ENCODE assay signal across 17 mouse cellular contexts in the genomic region with DNA sequence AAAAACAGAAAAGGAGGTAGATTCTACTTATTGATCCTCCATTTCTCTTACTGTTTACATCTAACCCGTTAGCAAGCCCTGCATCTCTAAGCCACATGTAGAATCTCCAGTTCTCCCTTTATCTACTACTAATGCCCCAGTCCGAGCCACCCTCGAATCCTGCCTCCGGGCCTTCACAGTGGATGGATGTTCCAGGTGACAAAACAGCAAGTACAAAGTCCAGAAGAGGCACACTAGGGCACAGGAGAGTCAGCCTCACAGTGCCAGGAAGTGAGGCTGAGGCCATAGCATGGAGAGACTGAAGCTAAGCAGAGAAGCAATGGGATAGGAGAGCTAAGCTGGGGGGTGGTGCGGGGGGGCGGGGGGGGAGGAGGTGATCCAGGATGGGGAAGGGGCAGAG. TPM values are rescaled to one million over a fixed set of nuclear protein-coding genes. Genes with fewer than 3 reads are reported as not detected.
A peak's percentile ranks its signal among the peaks of the same experiment; 100 is the strongest.
DNase-seq lines count a peak whose midpoint lies in the region; ATAC-seq and TF ChIP-seq lines count a peak whose summit lies in the region.
"Had no signal": no experiment of that assay in that cellular context is flagged by ENCODE, and none has a peak within 500 bp of the region (broad histone marks: within the 10 kb centered on the region; RNA-seq: fewer than 3 reads in every experiment).

No protein-coding gene starts in this region.

- DNase-seq in forebrain, embryonic 11.5 days (ENCODE audit: low spot score) = no peak
- DNase-seq in liver, embryonic 11.5 days (ENCODE audit: low spot score) = no peak
- DNase-seq in kidney, postnatal 0 days (ENCODE audit: low spot score) = no peak
- DNase-seq in stomach, postnatal 0 days (ENCODE audit: low spot score) = no peak
- no peak for DNase-seq in lung, adult 18-20 months
- no peak for DNase-seq in left cerebral cortex, postnatal 25 days (ENCODE audit: low spot score in 2 of 2)
- DNase-seq: cerebellum, postnatal 25 days; layer of hippocampus, adult 9-11 months; thymus, adult 18-20 months had no signal

- ATAC-seq in forebrain, embryonic 12.5 days (ENCODE audit: low FRiP score) = no peak
- no peak for ATAC-seq in forebrain, embryonic 11.5 days (replicated peaks; ENCODE audit: low FRiP score)
- ATAC-seq in liver, embryonic 16.5 days (ENCODE audit: low read depth) = peak; percentile 66
- no peak for ATAC-seq in liver, embryonic 11.5 days (replicated peaks; ENCODE audit: low FRiP score)
- peak; percentile 59 for ATAC-seq in kidney, postnatal 0 days (replicated peaks; ENCODE audit: low FRiP score, low read depth)
- ATAC-seq in stomach, postnatal 0 days (ENCODE audit: low FRiP score, low TSS enrichment) = peak; percentile 47
- ATAC-seq: lung, postnatal 0 days; midbrain, embryonic 16.5 days had no signal

- peaks cover 12% of the 10 kb centered on the region for H3K4me1 ChIP-seq in forebrain, embryonic 12.5 days
- H3K4me1 ChIP-seq in forebrain, embryonic 11.5 days (replicated peaks; ENCODE audit: control insufficient read depth, insufficient read depth, low read length) = peaks cover 7% of the 10 kb centered on the region
- H3K4me1 ChIP-seq in liver, embryonic 16.5 days (ENCODE audit: control insufficient read depth, low read depth, low read length) = peaks cover 8% of the 10 kb centered on the region
- peaks cover 16% of the 10 kb centered on the region for H3K4me1 ChIP-seq in liver, embryonic 11.5 days (replicated peaks; ENCODE audit: control insufficient read depth, insufficient read depth, low read length)
- H3K4me1 ChIP-seq in kidney, postnatal 0 days (replicated peaks; ENCODE audit: insufficient read depth, low read length) = peaks cover 14% of the 10 kb centered on the region
- no peaks in the 10 kb centered on the region for H3K4me1 ChIP-seq in stomach, postnatal 0 days (replicated peaks; ENCODE audit: control insufficient read depth, insufficient read depth)

- no peaks in the 10 kb centered on the region for H3K36me3 ChIP-seq in forebrain, embryonic 12.5 days (replicated peaks)
- H3K36me3 ChIP-seq in forebrain, embryonic 11.5 days (ENCODE audit: control insufficient read depth, insufficient read depth, low read length) = no peaks in the 10 kb centered on the region
- no peaks in the 10 kb centered on the region for H3K36me3 ChIP-seq in liver, embryonic 16.5 days (ENCODE audit: control insufficient read depth, insufficient read depth)
- H3K36me3 ChIP-seq in liver, embryonic 11.5 days (ENCODE audit: control insufficient read depth, insufficient read depth, low read length) = no peaks in the 10 kb centered on the region
- no peaks in the 10 kb centered on the region for H3K36me3 ChIP-seq in kidney, postnatal 0 days (ENCODE audit: insufficient read depth, low read length)
- no peaks in the 10 kb centered on the region for H3K36me3 ChIP-seq in stomach, postnatal 0 days (ENCODE audit: control insufficient read depth, insufficient read depth, low read length)
- H3K36me3 ChIP-seq: embryonic facial prominence, embryonic 12.5 days; heart, embryonic 15.5 days had no signal

- intact Hi-C loops in left cerebral cortex, postnatal 25 days (cut with DNase I) = no loop called here

- WGBS in forebrain, embryonic 12.5 days = 87% methylated on average over 6 of the region's 6 CpGs
- 85% methylated on average over 6 of the region's 6 CpGs for WGBS in forebrain, embryonic 11.5 days
- 63% methylated on average over 6 of the region's 6 CpGs for WGBS in liver, embryonic 16.5 days (ENCODE audit: insufficient replicate concordance)
- 59% methylated on average over 6 of the region's 6 CpGs for WGBS in liver, embryonic 11.5 days
- WGBS in kidney, postnatal 0 days = 80% methylated on average over 6 of the region's 6 CpGs
- 74% methylated on average over 6 of the region's 6 CpGs for WGBS in stomach, postnatal 0 days

- H3K4me2 ChIP-seq in forebrain, embryonic 12.5 days = no peak overlapping the region
- no peak overlapping the region for H3K4me2 ChIP-seq in forebrain, embryonic 11.5 days (ENCODE audit: low read depth, low read length, severe bottlenecking)
- H3K4me2 ChIP-seq in liver, embryonic 16.5 days (ENCODE audit: low read depth, low read length) = no peak overlapping the region
- H3K4me2 ChIP-seq in liver, embryonic 11.5 days = no peak overlapping the region
- H3K4me2 ChIP-seq in kidney, postnatal 0 days (ENCODE audit: low read length) = no peak overlapping the region
- H3K4me2 ChIP-seq in stomach, postnatal 0 days (replicated peaks; ENCODE audit: low read depth) = no peak overlapping the region
- H3K4me2 ChIP-seq: embryonic facial prominence, embryonic 12.5 days; heart, embryonic 15.5 days had no signal

- 0 out of 2 replicates have a peak overlapping the region, but pooled peaks have one; percentile 7 for H3K9ac ChIP-seq in forebrain, embryonic 12.5 days
- no peak overlapping the region for H3K9ac ChIP-seq in forebrain, embryonic 11.5 days (ENCODE audit: low read length)
- H3K9ac ChIP-seq in liver, embryonic 16.5 days (ENCODE audit: low read depth, low read length) = no peak overlapping the region
- H3K9ac ChIP-seq in liver, embryonic 11.5 days (ENCODE audit: low read depth, low read length) = no peak overlapping the region
- no peak overlapping the region for H3K9ac ChIP-seq in kidney, postnatal 0 days (ENCODE audit: low read depth, low read length)
- no peak overlapping the region for H3K9ac ChIP-seq in stomach, postnatal 0 days (ENCODE audit: low read length)
- H3K9ac ChIP-seq: embryonic facial prominence, embryonic 12.5 days; heart, embryonic 15.5 days had no signal

- no peak overlapping the region for H3K27ac ChIP-seq in forebrain, embryonic 12.5 days
- no peak overlapping the region for H3K27ac ChIP-seq in forebrain, embryonic 11.5 days (ENCODE audit: low read depth, low read length)
- H3K27ac ChIP-seq in liver, embryonic 16.5 days (ENCODE audit: low read length) = no peak overlapping the region
- no peak overlapping the region for H3K27ac ChIP-seq in liver, embryonic 11.5 days (ENCODE audit: low read depth, low read length)
- H3K27ac ChIP-seq in kidney, postnatal 0 days = peak overlapping the region; percentile 39; the same call in 1 of the 2 replicates
- H3K27ac ChIP-seq in stomach, postnatal 0 days (replicated peaks) = no peak overlapping the region
- H3K27ac ChIP-seq: embryonic facial prominence, embryonic 12.5 days; heart, embryonic 15.5 days had no signal

- no peak overlapping the region for H3K4me3 ChIP-seq in forebrain, embryonic 12.5 days (replicated peaks)
- H3K4me3 ChIP-seq in forebrain, embryonic 11.5 days (ENCODE audit: low read depth, low read length) = no peak overlapping the region
- H3K4me3 ChIP-seq in liver, embryonic 16.5 days (ENCODE audit: low read depth, low read length) = no peak overlapping the region
- H3K4me3 ChIP-seq in liver, embryonic 11.5 days (ENCODE audit: low read depth, low read length) = no peak overlapping the region
- H3K4me3 ChIP-seq in kidney, postnatal 0 days (replicated peaks; ENCODE audit: low read depth, low read length) = no peak overlapping the region
- H3K4me3 ChIP-seq in stomach, postnatal 0 days (ENCODE audit: low read depth, low read length) = no peak overlapping the region
- H3K4me3 ChIP-seq: embryonic facial prominence, embryonic 12.5 days; heart, embryonic 15.5 days had no signal

- no peaks in the 10 kb centered on the region for H3K9me3 ChIP-seq in forebrain, embryonic 12.5 days
- H3K9me3 ChIP-seq in forebrain, embryonic 11.5 days (ENCODE audit: control insufficient read depth, low read length) = no peaks in the 10 kb centered on the region
- no peaks in the 10 kb centered on the region for H3K9me3 ChIP-seq in liver, embryonic 16.5 days (replicated peaks; ENCODE audit: control insufficient read depth, low read length)
- H3K9me3 ChIP-seq in liver, embryonic 11.5 days (ENCODE audit: control insufficient read depth, low read length) = no peaks in the 10 kb centered on the region
- H3K9me3 ChIP-seq in kidney, postnatal 0 days (replicated peaks; ENCODE audit: low read length) = no peaks in the 10 kb centered on the region
- H3K9me3 ChIP-seq in stomach, postnatal 0 days (ENCODE audit: control insufficient read depth, low read length) = no peaks in the 10 kb centered on the region
- H3K9me3 ChIP-seq: embryonic facial prominence, embryonic 12.5 days; heart, embryonic 15.5 days had no signal

- H3K27me3 ChIP-seq in forebrain, embryonic 12.5 days = 0 out of 2 replicates have a peak, but pooled peaks cover 7% of the 10 kb centered on the region
- H3K27me3 ChIP-seq in forebrain, embryonic 11.5 days (ENCODE audit: control insufficient read depth, insufficient read depth, low read length) = no peaks in the 10 kb centered on the region
- no peaks in the 10 kb centered on the region; the same call in 1 of the 2 replicates for H3K27me3 ChIP-seq in liver, embryonic 16.5 days (ENCODE audit: control insufficient read depth, insufficient read depth, low read depth, low read length)
- no peaks in the 10 kb centered on the region for H3K27me3 ChIP-seq in liver, embryonic 11.5 days (replicated peaks; ENCODE audit: control insufficient read depth, insufficient read depth, low read length)
- no peaks in the 10 kb centered on the region for H3K27me3 ChIP-seq in kidney, postnatal 0 days (ENCODE audit: insufficient read depth, low read length)
- H3K27me3 ChIP-seq in stomach, postnatal 0 days (ENCODE audit: control insufficient read depth, insufficient read depth, low read length) = no peaks in the 10 kb centered on the region
- H3K27me3 ChIP-seq: embryonic facial prominence, embryonic 12.5 days; heart, embryonic 15.5 days had no signal

- TF ChIP-seq CTCF in kidney, postnatal 0 days (IDR thresholded peaks at IDR 0.05; ENCODE audit: low read depth) = no peak
- TF ChIP-seq CTCF in stomach, postnatal 0 days (IDR thresholded peaks at IDR 0.05; ENCODE audit: low read depth) = no peak

- TF ChIP-seq EP300 in stomach, postnatal 0 days (optimal IDR thresholded peaks at IDR 0.05) = no peak

RNA-seq across cellular contexts. Expression of gene Tnfsf12, which starts 2.8 kb away (rescaled TPM):
- 1.3 and 1.6 TPM in 2 replicates for polyA plus RNA-seq in forebrain, embryonic 12.5 days (2016; fragmentation: Nextera tagmentation; extraction: Ambion mirVana)
- 2.4 TPM in 2 replicates for polyA plus RNA-seq in forebrain, embryonic 11.5 days (2014; fragmentation: Nextera tagmentation; extraction: Ambion mirVana)
- polyA plus RNA-seq in liver, embryonic 16.5 days (2015; fragmentation: Nextera tagmentation; extraction: Ambion mirVana) = 2.5 and 2.8 TPM in 2 replicates
- polyA plus RNA-seq in liver, embryonic 11.5 days (2014; fragmentation: Nextera tagmentation; extraction: Ambion mirVana) = 4.5 and 6.0 TPM in 2 replicates
- 14.1 and 15.8 TPM in 2 replicates for polyA plus RNA-seq in kidney, postnatal 0 days (2015; fragmentation: Nextera tagmentation; extraction: Ambion mirVana)
- polyA plus RNA-seq in stomach, postnatal 0 days (2015; fragmentation: Nextera tagmentation; extraction: Ambion mirVana) = 6.9 and 9.7 TPM in 2 replicates
- total RNA-seq in left cerebral cortex, postnatal 25 days (2021) = 1 to 10 TPM; 8.6 to 8.9 TPM

RNA-seq across cellular contexts. Expression of gene Tnfsfm13, which starts 3.0 kb away (rescaled TPM):
- polyA plus RNA-seq in forebrain, embryonic 12.5 days (2016; fragmentation: Nextera tagmentation; extraction: Ambion mirVana) = 0.51 and 0.84 TPM in 2 replicates
- 0.60 and 1.2 TPM in 2 replicates for polyA plus RNA-seq in forebrain, embryonic 11.5 days (2014; fragmentation: Nextera tagmentation; extraction: Ambion mirVana)
- polyA plus RNA-seq in liver, embryonic 16.5 days (2015; fragmentation: Nextera tagmentation; extraction: Ambion mirVana) = 0.95 and 1.1 TPM in 2 replicates
- polyA plus RNA-seq in liver, embryonic 11.5 days (2014; fragmentation: Nextera tagmentation; extraction: Ambion mirVana) = 1.7 and 2.6 TPM in 2 replicates
- 8.0 and 8.4 TPM in 2 replicates for polyA plus RNA-seq in kidney, postnatal 0 days (2015; fragmentation: Nextera tagmentation; extraction: Ambion mirVana)
- 4.1 and 4.2 TPM in 2 replicates for polyA plus RNA-seq in stomach, postnatal 0 days (2015; fragmentation: Nextera tagmentation; extraction: Ambion mirVana)
- total RNA-seq in left cerebral cortex, postnatal 25 days (2021) = 1 to 10 TPM; 1.9 to 2.2 TPM

RNA-seq across cellular contexts. Expression of gene Tnfsf13, which starts 7.3 kb away (rescaled TPM):
- polyA plus RNA-seq in forebrain, embryonic 12.5 days (2016; fragmentation: Nextera tagmentation; extraction: Ambion mirVana) = 0.26 TPM in 1 of 2 replicates, not detected in the other
- not detected in 2 replicates for polyA plus RNA-seq in forebrain, embryonic 11.5 days (2014; fragmentation: Nextera tagmentation; extraction: Ambion mirVana)
- 0.17 and 0.40 TPM in 2 replicates for polyA plus RNA-seq in liver, embryonic 16.5 days (2015; fragmentation: Nextera tagmentation; extraction: Ambion mirVana)
- 0.37 TPM in 1 of 2 replicates, not detected in the other for polyA plus RNA-seq in liver, embryonic 11.5 days (2014; fragmentation: Nextera tagmentation; extraction: Ambion mirVana)
- 0.43 and 0.89 TPM in 2 replicates for polyA plus RNA-seq in kidney, postnatal 0 days (2015; fragmentation: Nextera tagmentation; extraction: Ambion mirVana)
- 0.50 and 0.75 TPM in 2 replicates for polyA plus RNA-seq in stomach, postnatal 0 days (2015; fragmentation: Nextera tagmentation; extraction: Ambion mirVana)
- total RNA-seq in left cerebral cortex, postnatal 25 days (2021) = 1 to 10 TPM; 2.0 to 2.7 TPM
- polyA plus RNA-seq: hindbrain, embryonic 11.5 days; intestine, embryonic 14.5 days had no signal

RNA-seq across cellular contexts. Expression of gene Senp3, which starts 11.0 kb away (rescaled TPM):
- polyA plus RNA-seq in forebrain, embryonic 12.5 days (2016; fragmentation: Nextera tagmentation; extraction: Ambion mirVana) = 106 and 119 TPM in 2 replicates
- polyA plus RNA-seq in forebrain, embryonic 11.5 days (2014; fragmentation: Nextera tagmentation; extraction: Ambion mirVana) = 110 and 117 TPM in 2 replicates
- 22.7 and 24.9 TPM in 2 replicates for polyA plus RNA-seq in liver, embryonic 16.5 days (2015; fragmentation: Nextera tagmentation; extraction: Ambion mirVana)
- polyA plus RNA-seq in liver, embryonic 11.5 days (2014; fragmentation: Nextera tagmentation; extraction: Ambion mirVana) = 75.4 and 79.1 TPM in 2 replicates
- 52.2 and 59.4 TPM in 2 replicates for polyA plus RNA-seq in kidney, postnatal 0 days (2015; fragmentation: Nextera tagmentation; extraction: Ambion mirVana)
- 30.5 and 32.4 TPM in 2 replicates for polyA plus RNA-seq in stomach, postnatal 0 days (2015; fragmentation: Nextera tagmentation; extraction: Ambion mirVana)
- total RNA-seq in left cerebral cortex, postnatal 25 days (2021) = 10 to 100 TPM; 94.3 to 97.5 TPM

RNA-seq across cellular contexts. Expression of gene Eif4a1, which starts 20.6 kb away (rescaled TPM):
- 694 and 751 TPM in 2 replicates for polyA plus RNA-seq in forebrain, embryonic 12.5 days (2016; fragmentation: Nextera tagmentation; extraction: Ambion mirVana)
- polyA plus RNA-seq in forebrain, embryonic 11.5 days (2014; fragmentation: Nextera tagmentation; extraction: Ambion mirVana) = 827 and 855 TPM in 2 replicates
- 223 and 225 TPM in 2 replicates for polyA plus RNA-seq in liver, embryonic 16.5 days (2015; fragmentation: Nextera tagmentation; extraction: Ambion mirVana)
- polyA plus RNA-seq in liver, embryonic 11.5 days (2014; fragmentation: Nextera tagmentation; extraction: Ambion mirVana) = 755 and 757 TPM in 2 replicates
- polyA plus RNA-seq in kidney, postnatal 0 days (2015; fragmentation: Nextera tagmentation; extraction: Ambion mirVana) = 468 and 493 TPM in 2 replicates
- polyA plus RNA-seq in stomach, postnatal 0 days (2015; fragmentation: Nextera tagmentation; extraction: Ambion mirVana) = 339 and 351 TPM in 2 replicates
- total RNA-seq in left cerebral cortex, postnatal 25 days (2021) = 100 to 1,000 TPM; 323 to 328 TPM

Comparison
In these comparisons a context has a peak if more than half of its experiments do, and no peak if none do; other contexts are left out.
1. ATAC-seq: peak in liver, embryonic 16.5 days (single experiment), kidney, postnatal 0 days (single experiment) and stomach, postnatal 0 days (single experiment); none in forebrain, embryonic 12.5 days (single experiment), forebrain, embryonic 11.5 days (single experiment) and liver, embryonic 11.5 days (single experiment).